Mouse (Mus musculus): ENCODE measurements around the gene Cd81. TPM values are rescaled to one million over a fixed set of nuclear protein-coding genes. Genes with fewer than 3 reads are reported as not detected.

Gene Cd81
- total and polyA plus RNA-seq, 3 experiments, result 105 to 133 TPM; not detected in 1

GRCm38 (mm10) chr7:143036787-143037186 lies 15.8 kb upstream of the Cd81 start:
- Histone ChIP-seq H3K36me3 (ENCODE audit: control insufficient read depth in 1 of 2, insufficient read depth in 2 of 2, low read length in 2 of 2) (peaks cover 0 to 46% of the 10 kb centered on the region in 2 experiments; a peak in 2 of 4 replicates), H3K9me3 (replicated peaks; ENCODE audit: insufficient read depth, low read length) (no peaks in the 10 kb centered on the region), H3K4me3 (ENCODE audit: control insufficient read depth in 1 of 2, insufficient read depth in 1 of 2, low read depth in 2 of 2, low read length in 2 of 2) (no peak overlapping the region), H3K27me3 (ENCODE audit: control insufficient read depth in 1 of 2, insufficient read depth in 2 of 2, low read length in 2 of 2) (no peaks in the 10 kb centered on the region), H3K27ac (ENCODE audit: control insufficient read depth, low read depth, low read length) (no peak overlapping the region), H3K4me1 (ENCODE audit: control insufficient read depth in 1 of 2, insufficient read depth in 2 of 2, low read length in 2 of 2) (peaks cover 42 to 52% of the 10 kb centered on the region in 2 experiments), H3K9ac (ENCODE audit: control insufficient read depth, low read depth, low read length, poor library complexity, severe bottlenecking) (no peak overlapping the region), H3K79me2 (ENCODE audit: control insufficient read depth, insufficient read depth, low read length, poor library complexity) (no peaks in the 10 kb centered on the region)
- no peak for DNase-seq (ENCODE audit: low read depth, low spot score)
- TF ChIP-seq CHD2 (IDR thresholded peaks at IDR 0.05; ENCODE audit: low read length) (no peak), BHLHE40 (IDR thresholded peaks at IDR 0.05; ENCODE audit: borderline replicate concordance, low read depth, low read length) (no peak), TAL1 (IDR thresholded peaks at IDR 0.05; ENCODE audit: low read length) (no peak), TCF12 (IDR thresholded peaks at IDR 0.05; ENCODE audit: low read depth, low read length) (no peak), RAD21 (IDR thresholded peaks at IDR 0.05; ENCODE audit: low read depth, low read length) (no peak)

GRCm38 (mm10) chr7:143037306-143037705 lies 15.2 kb upstream of the Cd81 start:
- H3K27me3 ChIP-seq (ENCODE audit: control insufficient read depth in 1 of 2, insufficient read depth in 2 of 2, low read length in 2 of 2), result no peaks in the 10 kb centered on the region
- H3K9me3 ChIP-seq (replicated peaks; ENCODE audit: insufficient read depth, low read length), result no peaks in the 10 kb centered on the region
- H3K79me2 ChIP-seq (ENCODE audit: control insufficient read depth, insufficient read depth, low read length, poor library complexity), result no peaks in the 10 kb centered on the region
- no peak overlapping the region for H3K9ac ChIP-seq (ENCODE audit: control insufficient read depth, low read depth, low read length, poor library complexity, severe bottlenecking)
- H3K4me3 ChIP-seq (ENCODE audit: control insufficient read depth in 1 of 2, insufficient read depth in 1 of 2, low read depth in 2 of 2, low read length in 2 of 2), result no peak overlapping the region
- H3K4me1 ChIP-seq (ENCODE audit: control insufficient read depth in 1 of 2, insufficient read depth in 2 of 2, low read length in 2 of 2), result peaks cover 43 to 57% of the 10 kb centered on the region in 2 experiments
- DNase-seq (ENCODE audit: low read depth, low spot score), result peak; percentile 72
- H3K27ac ChIP-seq (ENCODE audit: control insufficient read depth, low read depth, low read length), result no peak overlapping the region
- peaks cover 0 to 48% of the 10 kb centered on the region in 2 experiments; a peak in 2 of 4 replicates for H3K36me3 ChIP-seq (ENCODE audit: control insufficient read depth in 1 of 2, insufficient read depth in 2 of 2, low read length in 2 of 2)
- TF ChIP-seq MAZ (IDR thresholded peaks at IDR 0.05; ENCODE audit: low read depth, low read length) (no peak), MAX (IDR thresholded peaks at IDR 0.05; ENCODE audit: low read length) (no peak), GABPA (IDR thresholded peaks at IDR 0.05; ENCODE audit: low read depth, low read length) (no peak), KAT2A (conservative IDR thresholded peaks at IDR 0.05; ENCODE audit: low read depth, low read length) (no peak), MYC (IDR thresholded peaks at IDR 0.05; ENCODE audit: low read depth, low read length) (no peak), USF1 (IDR thresholded peaks at IDR 0.05; ENCODE audit: low read depth, low read length) (no peak), CTCF (IDR thresholded peaks at IDR 0.05 in 2 of 3, conservative IDR thresholded peaks at IDR 0.05 in 1 of 3; ENCODE audit: control insufficient read depth in 1 of 3, insufficient read depth in 1 of 3, low read depth in 2 of 3, low read length in 3 of 3, poor library complexity in 1 of 3, severe bottlenecking in 1 of 3) (no peak), CHD1 (IDR thresholded peaks at IDR 0.05; ENCODE audit: low read depth, low read length) (no peak), ZMIZ1 (IDR thresholded peaks at IDR 0.05; ENCODE audit: low read depth, low read length) (no peak), TBP (IDR thresholded peaks at IDR 0.05; ENCODE audit: low read depth, low read length) (no peak), POLR2AphosphoS5 (IDR thresholded peaks at IDR 0.05; ENCODE audit: borderline replicate concordance, low read depth, low read length) (no peak), NELFE (IDR thresholded peaks at IDR 0.05; ENCODE audit: low read depth, low read length) (no peak), E2F4 (IDR thresholded peaks at IDR 0.05; ENCODE audit: borderline replicate concordance, low read depth, low read length) (no peak), MXI1 (IDR thresholded peaks at IDR 0.05; ENCODE audit: low read depth, low read length) (peak; percentile 44; the same call in 1 of the 2 replicates), TCF12 (IDR thresholded peaks at IDR 0.05; ENCODE audit: low read depth, low read length) (no peak), POLR2A (IDR thresholded peaks at IDR 0.05; ENCODE audit: control insufficient read depth in 1 of 2, insufficient read depth in 1 of 2, low read depth in 1 of 2, low read length in 2 of 2, poor library complexity in 1 of 2) (no peak), EP300 (IDR thresholded peaks at IDR 0.05; ENCODE audit: low read depth in 1 of 2, low read length in 2 of 2) (0 out of 4 replicates have a peak, but pooled peaks of 1 of the 2 experiments have one; percentile 16), JUND (IDR thresholded peaks at IDR 0.05; ENCODE audit: low read depth, low read length) (no peak), ETS1 (IDR thresholded peaks at IDR 0.05; ENCODE audit: low read depth, low read length) (0 out of 2 replicates have a peak, but pooled peaks have one; percentile 47), ZKSCAN1 (IDR thresholded peaks at IDR 0.05; ENCODE audit: low read depth, low read length) (no peak), MEF2A (IDR thresholded peaks at IDR 0.05; ENCODE audit: extremely low read depth, insufficient replicate concordance, low read depth, low read length, poor library complexity, severe bottlenecking) (no peak), RAD21 (IDR thresholded peaks at IDR 0.05; ENCODE audit: low read depth, low read length) (no peak), BHLHE40 (IDR thresholded peaks at IDR 0.05; ENCODE audit: borderline replicate concordance, low read depth, low read length) (no peak), HCFC1 (IDR thresholded peaks at IDR 0.05; ENCODE audit: low read depth, low read length) (no peak), MAFK (IDR thresholded peaks at IDR 0.05; ENCODE audit: borderline replicate concordance, low read depth, low read length) (no peak), NRF1 (IDR thresholded peaks at IDR 0.05; ENCODE audit: insufficient read depth, low read depth, low read length, poor library complexity, severe bottlenecking) (no peak), ZNF384 (IDR thresholded peaks at IDR 0.05; ENCODE audit: low read depth, low read length) (no peak), ZC3H11A (IDR thresholded peaks at IDR 0.05; ENCODE audit: low read depth, low read length) (no peak), GATA1 (IDR thresholded peaks at IDR 0.05; ENCODE audit: low read depth, low read length) (no peak), MYB (IDR thresholded peaks at IDR 0.05; ENCODE audit: low read depth, low read length) (no peak)

Measured in MEL (cell line).